Mouse (Mus musculus) splenic B cell, adult 2 months (primary cell): ENCODE measurements at regions not wholly inside any gene's neighbourhood (a gene's known extent, or its start where the extent isn't known, plus 50 kb on each side); places are given as distances from the start of the nearest gene placed in this dataset.

Experiments
- DNase-seq: peaks from one replicate; pipeline ENCODE4 v3.0.0-alpha.2; 2011; ENCODE audit warnings: low read depth, low spot score
- H3K27me3 ChIP-seq: 2 replicates; pipeline ENCODE4 v1.6.1; 2012; ENCODE audit warnings: mild to moderate bottlenecking, low read length, moderate library complexity, mixed read lengths; ENCODE audit not compliant: control insufficient read depth, poor library complexity, insufficient read depth, severe bottlenecking
- H3K36me3 ChIP-seq: 2 replicates; pipeline ENCODE4 v1.6.1; 2012; ENCODE audit warnings: mild to moderate bottlenecking, low read length, moderate library complexity, mixed read lengths; ENCODE audit not compliant: control insufficient read depth, poor library complexity, insufficient read depth, severe bottlenecking

- DNase-seq: no peak
- no peaks in the 10 kb centered on the region for H3K27me3 ChIP-seq
- no peaks in the 10 kb centered on the region for H3K36me3 ChIP-seq
These were observed 56.9 kb downstream of the Dmrt2 start for GRCm38 (mm10) chr19:25729103-25729502.

- Histone ChIP-seq H3K27me3 (no peaks in the 10 kb centered on the region), H3K36me3 (no peaks in the 10 kb centered on the region)
- DNase-seq: no peak
These were observed 57.4 kb downstream of the Dmrt2 start for GRCm38 (mm10) chr19:25729633-25730032.

- no peaks in the 10 kb centered on the region for H3K36me3 ChIP-seq
- H3K27me3 ChIP-seq: no peaks in the 10 kb centered on the region
- no peak for DNase-seq
These were observed 106.2 kb downstream of the Dmrt2 start for GRCm38 (mm10) chr19:25778455-25778854.

GRCm38 (mm10) chr19:25779356-25779755, 107.1 kb downstream of the Dmrt2 start:
- Histone ChIP-seq H3K36me3 (no peaks in the 10 kb centered on the region), H3K27me3 (no peaks in the 10 kb centered on the region)
- DNase-seq: no peak

- no peaks in the 10 kb centered on the region for H3K36me3 ChIP-seq
- no peak for DNase-seq
- no peaks in the 10 kb centered on the region for H3K27me3 ChIP-seq
These were observed 109.1 kb downstream of the Dmrt2 start for GRCm38 (mm10) chr19:25781314-25781713.

- H3K27me3 ChIP-seq: no peaks in the 10 kb centered on the region
- H3K36me3 ChIP-seq: no peaks in the 10 kb centered on the region
- DNase-seq: no peak
These were observed 130.5 kb downstream of the Dmrt2 start for GRCm38 (mm10) chr19:25802692-25803091.

GRCm38 (mm10) chr19:25805351-25805750, 133.1 kb downstream of the Dmrt2 start:
- no peaks in the 10 kb centered on the region for H3K27me3 ChIP-seq
- H3K36me3 ChIP-seq: no peaks in the 10 kb centered on the region
- no peak for DNase-seq

- DNase-seq: no peak
- no peaks in the 10 kb centered on the region for H3K36me3 ChIP-seq
- H3K27me3 ChIP-seq: no peaks in the 10 kb centered on the region
These were observed 141.4 kb downstream of the Dmrt2 start for GRCm38 (mm10) chr19:25813651-25814050.

GRCm38 (mm10) chr19:25845158-25845557, 172.9 kb downstream of the Dmrt2 start:
- Histone ChIP-seq H3K27me3 (no peaks in the 10 kb centered on the region), H3K36me3 (no peaks in the 10 kb centered on the region)
- DNase-seq: no peak

GRCm38 (mm10) chr19:25856344-25856743, 184.1 kb downstream of the Dmrt2 start:
- no peaks in the 10 kb centered on the region for H3K27me3 ChIP-seq
- H3K36me3 ChIP-seq: no peaks in the 10 kb centered on the region
- no peak for DNase-seq

GRCm38 (mm10) chr19:25863312-25863711, 191.1 kb downstream of the Dmrt2 start:
- Histone ChIP-seq H3K36me3 (no peaks in the 10 kb centered on the region), H3K27me3 (no peaks in the 10 kb centered on the region)

GRCm38 (mm10) chr19:25906721-25907120, 234.5 kb downstream of the Dmrt2 start:
- no peak for DNase-seq
- H3K27me3 ChIP-seq: no peaks in the 10 kb centered on the region
- H3K36me3 ChIP-seq: no peaks in the 10 kb centered on the region

More at GRCm38 (mm10) chr19:25863312-25863711, 191.1 kb downstream of the Dmrt2 start:
- DNase-seq: no peak

GRCm38 (mm10) chr19:25922052-25922451, 249.8 kb downstream of the Dmrt2 start:
- no peak for DNase-seq
- H3K27me3 ChIP-seq: no peaks in the 10 kb centered on the region
- H3K36me3 ChIP-seq: no peaks in the 10 kb centered on the region

GRCm38 (mm10) chr19:25922806-25923205, 250.6 kb downstream of the Dmrt2 start:
- H3K36me3 ChIP-seq: no peaks in the 10 kb centered on the region
- no peaks in the 10 kb centered on the region for H3K27me3 ChIP-seq
- no peak for DNase-seq

GRCm38 (mm10) chr19:25923727-25924384, 251.6 kb downstream of the Dmrt2 start:
- Histone ChIP-seq H3K27me3 (no peaks in the 10 kb centered on the region), H3K36me3 (no peaks in the 10 kb centered on the region)
- no peak for DNase-seq

- no peaks in the 10 kb centered on the region for H3K27me3 ChIP-seq
- H3K36me3 ChIP-seq: no peaks in the 10 kb centered on the region
- DNase-seq: no peak
These were observed 252.2 kb downstream of the Dmrt2 start for GRCm38 (mm10) chr19:25924385-25924769.
